Mouse (Mus musculus) gastrocnemius, postnatal 14 days (tissue): ENCODE measurements around the gene Rprm. TPM values are rescaled to one million over a fixed set of nuclear protein-coding genes. Genes with fewer than 3 reads are reported as not detected.

ENCODE experiments used
- DNase-seq: peaks from one replicate; pipeline ENCODE4 v3.0.0; 2021; ENCODE audit warnings: mixed read lengths
- intact Hi-C: fragments of 180-260 bp; cut with DNase I; formaldehyde crosslinking; loops from one replicate; pipeline ENCODE4 v1.15.1; 2025; ENCODE audit warnings: low total_unique reads
- long read RNA-seq, 2 experiments: library from polyadenylated mRNA; stranded (forward); transcript quantifications; one replicate each; pipeline ENCODE4 v2.0.0; 2021
- total RNA-seq, 2 experiments: library from RNA; stranded (reverse); gene quantifications; 2 replicates each; pipeline ENCODE4 v1.2.3; 2021

Gene Rprm
- 1 to 10 TPM in 1 of 2 experiments, under 1 TPM in 1; 0.35 to 1.1 TPM for total RNA-seq
- long read RNA-seq, experiment 1, result 0 reads
- long read RNA-seq, experiment 2, result 0 reads

GRCm38 (mm10) chr2:54085430-54086087, at the start of gene Rprm:
Gene Rprm, minus strand, starts transcription at chr2:54085552.
- DNase-seq, result peak; percentile 87
- intact Hi-C loops, result loop anchor here (5.0 kb wide), 1 partner anchor 753 kb away; no protein-coding TSS in a partner anchor

- DNase-seq, result no peak
- intact Hi-C loops, result no loop called here
Observed at GRCm38 (mm10) chr2:54119305-54119704, 34.0 kb upstream of the Rprm start.

DNA sequence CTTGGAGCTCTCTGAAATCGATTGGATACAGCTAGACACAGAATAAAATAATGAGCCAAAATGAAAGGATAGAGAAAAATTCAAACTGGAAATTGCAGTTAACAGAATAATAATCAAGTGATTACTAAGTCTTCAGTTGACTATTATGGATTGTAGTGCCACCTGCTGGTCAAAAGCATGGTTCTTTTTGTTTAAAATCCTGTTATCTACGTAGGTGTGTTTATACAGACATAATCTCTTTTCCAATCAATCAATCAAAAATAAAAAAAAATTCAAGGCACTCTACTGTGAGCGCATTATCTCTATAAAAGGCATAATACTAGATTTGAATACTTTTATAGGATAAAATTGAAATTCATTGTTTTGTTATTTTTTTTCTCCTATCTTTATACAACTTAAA, 33.5 kb upstream of the Rprm start:
- intact Hi-C loops, result no loop called here
- no peak for DNase-seq

GRCm38 (mm10) chr2:54111294-54111693, 25.9 kb upstream of the Rprm start:
- no peak for DNase-seq
- intact Hi-C loops, result no loop called here

DNA sequence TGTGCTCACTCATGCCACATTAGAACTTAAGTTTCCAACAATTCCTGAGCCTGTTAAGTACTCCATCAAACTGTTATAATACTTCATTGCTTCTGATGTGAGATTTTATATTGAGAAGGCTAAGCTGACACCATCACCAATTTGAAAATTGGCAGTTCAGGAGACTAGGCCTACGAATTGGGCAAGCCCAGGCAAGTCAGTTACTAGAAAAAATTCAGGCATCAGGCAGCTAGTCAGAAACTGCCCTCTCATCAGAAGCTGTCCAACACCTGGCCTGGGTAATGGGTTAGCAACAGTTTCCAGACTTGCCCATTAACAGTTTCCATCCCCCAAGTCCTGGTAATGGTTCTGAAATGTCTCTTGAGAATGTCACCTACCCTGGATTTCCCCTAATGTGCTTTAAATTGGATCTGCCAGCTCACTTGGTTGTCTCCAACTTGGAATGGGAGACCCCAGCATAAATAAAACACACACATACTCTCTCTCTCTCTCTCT, 20.9 kb upstream of the Rprm start:
- intact Hi-C loops, result no loop called here
- no peak for DNase-seq

DNA sequence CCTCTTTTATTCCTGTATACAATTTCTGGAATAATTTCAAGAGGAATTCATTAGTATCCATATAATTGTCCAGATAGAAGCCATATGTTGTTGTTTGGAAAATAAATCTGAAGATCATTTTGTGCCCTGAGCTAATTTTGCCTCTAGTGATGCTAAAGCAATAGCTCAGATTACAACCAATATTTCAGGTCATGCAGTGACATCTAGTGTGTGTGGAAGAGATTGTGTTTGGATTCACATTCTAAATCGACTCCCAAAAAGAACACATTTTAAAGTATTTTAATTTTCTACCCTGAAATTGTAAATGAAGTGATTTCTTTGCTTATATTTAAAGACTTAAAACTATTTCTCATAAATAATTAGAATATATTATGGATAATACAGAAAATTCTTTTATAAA, 14.6 kb upstream of the Rprm start:
- intact Hi-C loops, result no loop called here

DNA sequence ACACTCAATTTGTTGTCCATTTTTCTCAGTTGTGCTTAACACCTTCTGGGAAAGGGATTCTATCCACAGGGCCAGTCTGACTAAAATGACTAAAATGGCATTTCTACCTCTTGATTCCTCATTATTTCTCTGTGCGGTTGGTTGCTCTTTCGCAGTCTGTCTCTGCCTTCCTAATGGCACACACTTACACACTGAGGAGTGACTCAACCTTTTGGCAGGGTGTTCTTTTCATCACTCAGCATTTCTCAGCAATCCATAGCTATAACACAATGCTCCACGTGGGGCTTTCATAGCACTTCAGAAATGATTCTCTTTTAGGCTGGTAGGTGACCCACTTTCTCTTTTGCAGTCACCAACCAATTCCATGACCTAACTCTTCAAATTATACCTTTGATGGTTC, 7.3 kb upstream of the Rprm start:
- no peak for DNase-seq
- intact Hi-C loops, result no loop called here

More for the DNA sequence above, 14.6 kb upstream of the Rprm start:
- DNase-seq, result no peak

DNA sequence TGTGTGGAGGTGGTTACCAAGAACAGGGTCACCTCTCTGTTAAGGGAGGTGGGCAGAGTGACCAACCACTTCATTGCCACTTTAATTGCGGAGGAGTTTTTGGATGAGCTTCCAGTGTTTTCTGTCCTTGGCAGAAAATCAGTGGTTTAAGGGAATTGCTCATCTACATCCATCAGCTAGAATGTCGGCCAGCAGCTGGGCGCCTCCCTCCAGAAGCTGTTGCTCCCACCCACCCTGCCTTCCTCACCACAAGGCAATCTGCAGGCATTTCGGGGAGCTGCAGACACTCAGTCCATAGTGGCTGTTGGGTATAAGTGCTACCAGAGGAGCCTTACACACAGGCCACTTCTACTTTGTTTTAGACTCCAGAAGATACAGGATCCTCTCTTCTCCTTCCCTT, 902 bp upstream of the Rprm start:
- intact Hi-C loops, result loop anchor here (5.0 kb wide), 1 partner anchor 754 kb away; no protein-coding TSS in a partner anchor
- DNase-seq, result no peak

DNA sequence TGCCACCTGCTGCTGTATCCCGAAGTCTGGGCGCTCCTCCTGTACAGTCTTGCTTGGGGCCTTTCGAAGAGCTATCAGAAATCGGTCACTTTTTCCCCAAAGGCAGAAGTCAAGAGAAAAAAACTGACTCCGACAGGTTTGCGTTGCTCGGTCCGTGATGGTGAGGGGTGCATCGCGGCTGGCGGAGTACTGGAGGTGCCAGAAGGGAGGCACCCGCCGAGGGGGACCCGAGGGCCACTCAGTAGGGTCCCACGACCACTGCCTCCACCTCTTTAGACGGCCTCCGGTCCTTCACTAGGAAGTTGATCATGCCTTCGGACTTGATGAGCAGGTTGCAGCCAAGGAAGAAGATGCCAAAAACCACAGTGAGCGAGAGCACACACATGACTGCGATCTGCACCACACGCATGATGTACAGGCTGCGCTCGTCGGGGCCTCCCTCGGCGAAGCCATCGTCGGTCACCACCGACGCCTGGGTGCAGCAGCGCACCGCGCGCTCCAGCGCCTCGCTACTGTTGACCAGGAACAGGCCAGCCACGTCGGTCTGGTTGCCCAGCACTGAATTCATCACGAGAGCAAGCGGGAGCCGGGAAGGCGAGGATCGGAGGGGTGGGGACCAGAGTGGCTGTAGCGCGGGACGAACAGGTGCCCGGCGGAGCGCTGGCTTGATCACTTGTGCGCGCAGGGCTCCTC, 469 bp downstream of the Rprm start:
- DNase-seq, result peak; percentile 8
- intact Hi-C loops, result loop anchor here (5.0 kb wide), 1 partner anchor 753 kb away; no protein-coding TSS in a partner anchor

DNA sequence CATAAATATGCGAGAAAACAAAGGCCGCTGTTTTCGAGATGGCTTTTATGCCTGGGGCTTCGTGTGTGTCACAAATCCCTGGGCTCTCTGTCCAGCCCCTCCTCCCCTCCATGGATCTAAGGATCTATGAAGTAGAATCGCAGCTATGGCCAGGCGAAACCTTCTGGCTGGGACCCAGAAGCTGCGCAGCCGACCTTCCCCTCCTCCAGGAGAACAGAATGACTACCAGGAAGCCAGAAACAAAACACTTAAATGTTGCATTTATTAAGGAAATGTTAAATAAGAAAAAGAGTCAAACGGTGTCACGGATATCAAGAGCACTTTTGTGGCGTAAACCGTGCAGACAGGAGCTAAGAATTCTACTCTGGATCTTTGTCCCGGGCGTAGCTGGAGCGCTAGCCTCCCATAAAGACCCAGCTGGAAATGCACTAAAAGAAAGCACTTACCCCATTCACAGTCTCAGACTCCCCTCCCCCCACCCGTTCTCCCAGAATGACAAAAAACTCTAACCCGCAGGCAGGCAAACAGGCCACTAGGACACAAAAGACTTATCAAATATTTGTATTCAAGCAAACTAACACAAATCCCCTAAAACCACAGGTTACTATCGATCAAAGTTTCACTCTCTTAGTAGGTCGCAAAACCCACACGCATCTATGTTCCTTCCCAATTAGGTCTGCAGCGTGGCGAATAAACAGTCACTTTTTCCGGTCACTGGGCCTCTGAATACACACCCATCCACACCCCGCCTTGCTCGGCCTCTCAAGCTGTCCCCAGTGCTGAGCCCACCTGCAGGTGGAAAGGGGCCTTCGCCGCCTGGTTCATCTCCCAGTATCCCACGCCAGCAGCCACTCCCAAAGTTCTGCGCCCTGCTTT, 1.3 kb downstream of the Rprm start:
- DNase-seq, result peak; percentile 3
- intact Hi-C loops, result no loop called here

DNA sequence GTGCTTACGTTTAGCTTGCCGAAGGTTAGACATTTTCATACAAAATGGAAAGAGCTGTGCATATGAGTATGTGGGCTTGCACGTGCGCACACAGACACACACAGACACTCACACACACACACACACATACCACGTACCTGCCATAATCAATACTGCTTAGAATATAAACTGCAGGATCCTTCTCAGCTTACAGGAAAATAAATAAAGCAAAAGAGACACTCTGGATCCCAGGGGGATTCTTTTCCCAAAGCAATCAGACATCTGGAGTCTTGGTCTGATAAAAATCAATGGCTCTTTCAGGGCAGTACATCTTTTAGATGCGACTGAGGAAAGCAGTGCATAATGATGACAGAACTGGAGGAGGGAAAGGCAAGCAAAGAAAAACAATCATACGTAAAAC, 6.4 kb downstream of the Rprm start:
- intact Hi-C loops, result no loop called here
- no peak for DNase-seq

DNA sequence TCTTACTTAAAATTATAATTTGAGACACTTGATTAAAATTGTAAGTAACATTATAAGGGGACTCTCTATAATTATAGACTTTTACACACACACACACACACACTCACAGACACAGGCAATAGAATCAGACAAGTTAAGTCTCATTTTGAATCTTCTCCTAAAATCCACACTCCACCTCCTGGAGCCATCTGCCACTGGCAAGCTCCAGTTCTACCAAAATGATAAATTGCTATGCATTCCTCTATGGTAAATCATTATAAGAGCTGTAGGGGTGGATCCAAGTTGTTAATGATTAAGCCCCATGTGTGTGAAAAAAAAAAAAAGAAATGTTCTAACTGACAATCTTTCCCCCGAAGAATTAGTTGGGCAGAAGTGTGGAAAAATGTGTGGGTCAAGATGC, 13.8 kb downstream of the Rprm start:
- intact Hi-C loops, result no loop called here
- DNase-seq, result no peak

DNA sequence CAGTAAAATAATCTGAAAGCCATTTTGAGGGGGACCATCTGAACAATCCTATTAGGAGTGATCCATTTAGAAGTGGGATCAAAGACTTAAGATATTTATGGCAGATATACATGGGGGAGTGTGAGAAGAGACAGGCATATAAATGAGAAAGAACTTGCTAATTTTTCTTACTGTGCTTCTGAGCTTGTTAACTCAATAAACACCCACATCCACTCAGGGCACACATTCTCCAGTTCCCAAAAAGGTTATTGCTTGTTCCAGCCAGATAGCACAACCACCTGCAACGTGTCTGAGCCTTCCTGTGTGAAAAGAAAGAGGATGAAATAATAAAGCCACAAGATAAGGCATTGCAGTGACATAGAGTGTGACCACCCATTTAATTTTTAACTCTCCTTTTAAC, 22.9 kb downstream of the Rprm start:
- intact Hi-C loops, result no loop called here
- no peak for DNase-seq

DNA sequence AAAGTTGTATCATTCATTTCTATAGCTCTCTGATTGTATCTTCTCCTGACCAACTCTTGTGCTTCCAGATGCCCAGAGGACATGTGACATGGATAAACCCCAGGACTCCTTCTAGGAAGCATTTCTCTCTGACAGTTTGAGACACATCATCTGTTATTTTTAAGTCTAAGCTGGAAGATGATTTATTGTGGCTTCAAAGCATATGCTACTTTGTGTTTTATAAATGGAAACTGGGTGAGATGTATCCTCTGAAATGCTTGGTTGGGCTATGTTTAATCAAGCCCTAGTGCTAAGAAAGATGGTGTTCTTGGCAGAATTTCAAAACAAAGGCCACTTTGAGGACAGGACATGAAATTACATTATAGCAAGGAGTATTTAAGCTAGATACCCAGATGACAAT, 24.3 kb downstream of the Rprm start:
- no peak for DNase-seq
- intact Hi-C loops, result no loop called here
